Mouse (Mus musculus) spleen, adult 2 months (tissue): ENCODE results near the gene Tax1bp1. TPM values are rescaled to one million over a fixed set of nuclear protein-coding genes. Genes with fewer than 3 reads are reported as not detected.

Experiments
- DNase-seq, 2 experiments: peaks; one replicate each; pipeline versions ENCODE4 v3.0.0 to v3.0.0-alpha.2; 2012 to 2021; ENCODE audit warnings: low spot score in 2 of 2, low read depth in 1 of 2
- H3K27ac ChIP-seq: fragments of 200-500 bp; 2 replicates; pipeline ENCODE4 v1.5.1; 2012; ENCODE audit warnings: low read length, inconsistent platforms; ENCODE audit not compliant: insufficient read depth
- H3K27me3 ChIP-seq: fragments of 200-500 bp; 2 replicates; pipeline ENCODE4 v1.6.1; 2012; ENCODE audit warnings: mild to moderate bottlenecking, moderate library complexity, low read length, inconsistent platforms; ENCODE audit not compliant: control insufficient read depth, insufficient read depth
- H3K36me3 ChIP-seq: fragments of 200-500 bp; 2 replicates; pipeline ENCODE4 v1.6.1; 2012; ENCODE audit warnings: mild to moderate bottlenecking, low read length, inconsistent platforms; ENCODE audit not compliant: control insufficient read depth, insufficient read depth
- H3K4me1 ChIP-seq: fragments of 200-500 bp; 2 replicates; pipeline ENCODE4 v1.6.1; 2011; ENCODE audit warnings: inconsistent platforms; ENCODE audit not compliant: control insufficient read depth, insufficient read depth, insufficient read length
- H3K4me3 ChIP-seq: fragments of 200-500 bp; 2 replicates; pipeline ENCODE4 v1.5.1; 2011; ENCODE audit warnings: mild to moderate bottlenecking, inconsistent platforms; ENCODE audit not compliant: insufficient read depth, insufficient read length; ENCODE audit errors: extremely low read depth
- CTCF ChIP-seq: fragments of 200-500 bp; IDR thresholded peaks from 2 replicates; pipeline ENCODE4 v1.5.1; 2011; ENCODE audit warnings: mild to moderate bottlenecking, inconsistent platforms; ENCODE audit not compliant: insufficient read depth, insufficient read length, insufficient replicate concordance; ENCODE audit errors: extremely low read depth
- POLR2A ChIP-seq: fragments of 200-500 bp; IDR thresholded peaks from 2 replicates; pipeline ENCODE4 v1.6.1; 2011; ENCODE audit warnings: low read depth, low read length, inconsistent platforms
- WGBS: fragments of 180-500 bp; shearing (Covaris S2); methylation state at CpG from one replicate; pipeline ENCODE4 v1.1.7; 2018; 5-methylcytosine and 5-hydroxymethylcytosine counted together
- polyA plus RNA-seq: library from polyadenylated mRNA; depleted of rRNA; stranded (reverse); fragments of >200 nt; gene quantifications from 2 replicates; pipeline ENCODE4 v1.2.3, GENCODE M21; 2012; rRNA removed

Tax1bp1 gene
- polyA plus RNA-seq, 1 experiment, result 16.6 TPM

DNA sequence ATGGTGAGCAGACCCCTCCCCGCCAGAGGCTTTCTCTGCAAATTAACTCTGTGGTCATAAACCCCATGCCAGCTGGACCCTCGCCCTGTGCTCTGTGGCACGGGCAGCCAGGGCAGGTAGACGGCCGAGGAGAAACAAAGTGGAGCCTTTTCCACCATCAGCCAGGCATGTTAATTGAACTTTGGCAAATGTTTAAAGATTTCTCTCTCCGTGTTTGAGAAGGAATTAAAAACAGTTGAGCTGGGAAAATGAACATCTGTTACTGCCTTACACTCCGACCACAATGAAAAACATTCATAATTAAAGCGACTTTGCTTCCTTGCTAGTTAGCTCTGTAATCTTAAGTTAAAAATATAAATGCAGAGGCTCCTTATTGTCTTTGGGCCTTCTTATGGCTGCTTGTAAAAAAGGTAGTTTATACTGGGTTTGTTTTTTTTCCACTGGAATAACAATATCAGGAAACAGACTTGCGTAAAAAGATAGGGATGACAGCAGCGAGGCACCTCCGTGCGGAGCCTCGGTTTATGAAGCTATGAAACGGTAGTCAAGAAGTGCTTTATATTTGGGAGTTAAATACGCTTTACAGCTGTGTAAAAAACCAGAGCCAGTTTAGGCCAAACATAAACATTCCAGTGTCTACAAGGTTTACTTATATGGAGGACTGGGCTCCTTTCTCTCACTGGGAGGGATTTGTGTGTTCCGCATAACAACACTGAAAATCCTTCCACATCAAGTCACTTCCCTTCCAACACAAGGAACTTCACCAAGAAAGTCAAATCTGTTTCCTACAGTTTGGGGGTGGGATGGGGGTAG is 81.7 kb downstream of the Tax1bp1 start:
- Histone ChIP-seq H3K4me3 (no peak overlapping the region), H3K27me3 (no peaks in the 10 kb centered on the region), H3K36me3 (no peaks in the 10 kb centered on the region), H3K4me1 (no peaks in the 10 kb centered on the region), H3K27ac (no peak overlapping the region)
- WGBS, result 89% methylated on average over 16 of the region's 16 CpGs
- no peak for TF ChIP-seq CTCF
- TF ChIP-seq POLR2A, result no peak
- DNase-seq, result no peak

DNA sequence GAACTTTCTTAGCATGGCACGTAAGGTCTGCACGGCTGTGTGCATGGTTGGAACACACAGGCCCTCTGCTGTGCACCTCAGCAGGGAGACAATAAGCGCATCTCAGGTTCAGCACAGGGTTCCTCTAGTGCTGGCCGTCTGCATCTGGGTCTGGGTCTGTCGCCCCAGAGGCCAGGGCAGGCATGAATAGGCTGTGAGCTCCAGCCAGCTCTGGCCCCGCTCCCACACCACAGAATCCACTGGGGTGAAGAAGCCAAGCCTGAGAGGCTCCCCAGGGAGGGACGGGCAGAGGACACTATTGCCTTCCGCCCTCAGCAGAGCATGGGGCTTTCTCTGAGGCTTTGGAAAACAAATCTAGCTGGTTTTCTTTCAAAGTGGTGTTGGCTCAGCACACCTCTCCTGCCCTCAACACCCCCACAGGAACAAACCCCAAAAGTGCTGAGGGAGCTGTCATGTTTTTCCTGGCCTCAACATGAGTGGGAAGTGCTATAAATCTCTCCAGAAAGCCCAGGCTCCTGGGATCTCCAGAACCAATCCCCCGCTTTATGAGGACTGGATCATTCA is 82.6 kb downstream of the Tax1bp1 start:
- Histone ChIP-seq H3K4me1 (no peaks in the 10 kb centered on the region), H3K27me3 (no peaks in the 10 kb centered on the region), H3K27ac (no peak overlapping the region), H3K4me3 (no peak overlapping the region), H3K36me3 (no peaks in the 10 kb centered on the region)
- 82% methylated on average over 9 of the region's 9 CpGs for WGBS
- no peak for TF ChIP-seq POLR2A
- TF ChIP-seq CTCF, result no peak
- no peak for DNase-seq

DNA sequence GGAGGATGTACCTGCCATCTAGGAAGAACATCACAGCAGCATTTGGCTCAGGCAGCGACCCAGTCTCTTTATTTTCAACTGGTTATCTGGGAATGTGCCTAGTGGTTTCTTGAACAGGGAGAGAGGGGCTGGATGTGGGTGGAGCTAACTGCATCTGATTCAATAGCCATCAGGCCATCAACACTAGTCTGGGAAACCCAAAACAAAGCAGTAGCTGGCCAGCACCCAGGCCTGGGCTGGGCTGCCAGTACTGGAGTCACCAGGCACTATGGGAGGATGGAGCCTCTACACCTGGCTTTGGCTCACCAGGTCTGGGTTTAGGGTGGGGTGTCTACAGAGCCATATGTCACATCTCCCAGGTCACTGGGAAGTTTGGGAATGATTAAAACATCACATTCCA is 83.2 kb downstream of the Tax1bp1 start:
- Histone ChIP-seq H3K27me3 (no peaks in the 10 kb centered on the region), H3K4me1 (no peaks in the 10 kb centered on the region), H3K36me3 (no peaks in the 10 kb centered on the region), H3K27ac (no peak overlapping the region), H3K4me3 (no peak overlapping the region)
- TF ChIP-seq CTCF, result no peak
- no peak for TF ChIP-seq POLR2A
- 86% methylated on average over 1 of the region's 1 CpGs for WGBS
- DNase-seq, result no peak

DNA sequence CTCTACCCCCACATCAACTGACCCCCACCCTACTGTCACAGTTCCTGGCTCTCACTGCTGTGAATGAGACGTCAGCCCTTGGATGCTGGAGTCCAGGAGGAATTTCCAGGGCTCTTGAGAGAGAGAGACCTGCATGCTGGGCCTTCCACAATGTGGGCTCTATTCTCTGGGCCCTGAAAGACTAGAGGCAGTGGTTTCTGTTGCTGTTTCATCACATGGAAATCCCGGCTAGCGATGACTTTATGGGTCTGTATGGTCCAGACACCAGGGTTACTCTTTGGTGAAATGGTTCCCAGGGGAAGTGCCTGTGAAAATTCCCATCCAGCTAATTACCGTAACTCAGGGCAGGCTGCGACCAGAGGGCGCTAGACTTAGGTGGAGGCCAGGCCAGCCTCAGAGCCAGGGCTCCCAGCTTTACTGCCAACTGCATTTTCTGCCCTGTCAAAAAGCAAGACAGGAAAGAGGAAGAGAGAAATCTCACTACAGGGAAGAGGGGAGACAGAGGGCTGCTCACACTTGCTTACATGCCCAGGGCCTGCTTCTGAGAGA is 83.8 kb downstream of the Tax1bp1 start:
- Histone ChIP-seq H3K27ac (no peak overlapping the region), H3K36me3 (no peaks in the 10 kb centered on the region), H3K27me3 (no peaks in the 10 kb centered on the region), H3K4me3 (no peak overlapping the region), H3K4me1 (no peaks in the 10 kb centered on the region)
- no peak for DNase-seq
- WGBS, result 89% methylated on average over 6 of the region's 6 CpGs
- TF ChIP-seq CTCF (no peak), POLR2A (no peak)

- Histone ChIP-seq H3K27ac (no peak overlapping the region), H3K4me3 (no peak overlapping the region)
- 25% methylated on average over 9 of the region's 9 CpGs for WGBS
These were observed 88.7 kb downstream of the Tax1bp1 start for GRCm38 (mm10) chr6:52802181-52802580.

DNA sequence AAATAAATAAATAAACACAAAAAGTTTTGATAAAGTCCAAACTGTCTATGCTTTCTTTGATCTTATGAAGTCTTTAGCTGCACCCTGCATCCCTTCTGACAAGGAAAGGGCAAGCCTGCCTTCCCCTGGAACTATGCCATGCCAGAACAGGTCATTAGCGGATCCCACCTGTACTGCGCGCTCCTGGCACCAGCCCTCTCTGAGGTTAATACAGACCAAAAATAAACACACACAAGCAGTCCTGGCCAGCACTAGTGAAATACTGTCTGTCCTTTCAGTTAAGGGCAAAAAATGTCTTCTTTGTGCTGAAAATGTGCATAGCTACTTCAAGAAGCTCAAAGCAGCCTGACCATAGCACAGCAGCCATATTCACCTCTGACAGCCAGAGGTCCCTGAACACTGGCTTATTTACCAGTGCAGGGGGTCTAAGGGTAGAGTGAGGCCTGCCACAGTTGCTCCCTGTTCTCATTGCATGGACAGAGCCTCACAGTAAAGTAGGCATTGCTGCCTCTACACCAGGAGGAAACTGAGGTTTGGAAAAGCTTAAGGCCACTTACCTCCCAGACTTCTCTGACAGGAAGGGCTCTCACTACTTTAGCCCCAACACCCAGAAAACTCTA is 91.8 kb downstream of the Tax1bp1 start:
- H3K27me3 ChIP-seq, result no peaks in the 10 kb centered on the region
- 96% methylated on average over 3 of the region's 3 CpGs for WGBS
- H3K36me3 ChIP-seq, result no peaks in the 10 kb centered on the region
- no peaks in the 10 kb centered on the region for H3K4me1 ChIP-seq
- DNase-seq, result no peak
- TF ChIP-seq POLR2A (no peak), CTCF (no peak)
- no peak overlapping the region for H3K27ac ChIP-seq
- H3K4me3 ChIP-seq, result no peak overlapping the region

More at GRCm38 (mm10) chr6:52802181-52802580, 88.7 kb downstream of the Tax1bp1 start:
- no peaks in the 10 kb centered on the region for H3K4me1 ChIP-seq
- no peaks in the 10 kb centered on the region for H3K27me3 ChIP-seq
- no peak for DNase-seq
- no peaks in the 10 kb centered on the region for H3K36me3 ChIP-seq
- TF ChIP-seq POLR2A (no peak), CTCF (no peak)

Other genes with a start within 250 kb of the Tax1bp1 start
- 13.3 and 13.6 TPM in 2 replicates for gene Hibadh, start 73.3 kb upstream of the Tax1bp1 start, polyA plus RNA-seq